Mouse (Mus musculus): Measurements from ENCODE around the gene Adamts18. TPM values are rescaled to one million over a fixed set of nuclear protein-coding genes. Genes with fewer than 3 reads are reported as not detected.
A peak's percentile ranks its signal among the peaks of the same experiment; 100 is the strongest.

The Adamts18 gene
- polyA plus RNA-seq, 1 experiment from 2014 or later = 0.97 TPM

DNA sequence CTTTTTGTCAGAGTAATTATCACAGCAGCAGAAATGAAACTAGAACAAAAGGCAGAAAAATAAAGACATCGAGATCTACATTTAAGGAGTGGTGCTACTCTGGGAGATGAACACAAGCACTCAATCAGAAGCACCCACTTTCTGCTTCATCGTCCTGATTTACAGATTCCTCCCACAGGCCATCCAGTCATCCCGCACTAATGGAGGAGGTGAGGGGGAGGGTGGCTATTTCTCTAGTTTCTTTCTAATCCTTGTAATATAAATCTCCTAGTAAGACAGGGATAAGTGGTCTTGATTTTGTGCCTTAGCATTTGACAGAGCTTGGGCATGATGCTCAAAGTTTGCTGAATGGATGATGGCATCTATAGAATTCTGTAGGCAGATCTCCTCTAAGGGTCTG is 57.5 kb downstream of the Adamts18 start:
- Histone ChIP-seq H3K36me3 (ENCODE audit: control insufficient read depth, insufficient read depth, low read length) (no peaks in the 10 kb centered on the region), H3K27ac (ENCODE audit: low read depth, low read length) (no peak overlapping the region), H3K9ac (ENCODE audit: low read depth, low read length) (no peak overlapping the region), H3K4me1 (replicated peaks; ENCODE audit: control insufficient read depth, insufficient read depth, low read length) (no peaks in the 10 kb centered on the region), H3K9me3 (ENCODE audit: control insufficient read depth, low read length) (no peaks in the 10 kb centered on the region), H3K27me3 (ENCODE audit: control insufficient read depth, insufficient read depth, low read length) (no peaks in the 10 kb centered on the region), H3K4me3 (ENCODE audit: low read depth, low read length) (no peak overlapping the region), H3K4me2 (replicated peaks; ENCODE audit: low read depth, low read length) (no peak overlapping the region)
- no peak for DNase-seq (ENCODE audit: low spot score)
- no CpG with 5 or more reads among the region's 3 CpGs for WGBS
- no peak for ATAC-seq (ENCODE audit: low FRiP score)

DNA sequence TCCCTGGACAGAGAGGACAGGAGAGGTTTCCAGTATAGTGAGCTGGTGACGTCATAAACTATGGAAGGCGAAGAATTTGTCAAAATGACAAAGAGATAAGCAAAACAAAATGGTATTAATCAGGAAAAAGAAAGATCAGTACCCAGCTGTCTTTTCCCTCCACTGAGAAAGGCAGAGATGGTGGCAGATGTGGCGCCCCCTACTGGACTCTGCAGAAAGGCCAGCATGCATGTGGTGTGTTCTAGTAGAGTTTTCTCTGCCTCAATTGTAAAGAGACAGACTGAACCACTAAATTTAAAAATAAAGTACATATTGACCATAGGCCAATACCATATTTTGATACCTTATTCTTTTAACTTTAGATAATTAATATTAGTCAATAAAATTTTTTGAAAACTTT is 64.8 kb downstream of the Adamts18 start:
- Histone ChIP-seq H3K27me3 (ENCODE audit: control insufficient read depth, insufficient read depth, low read length) (no peaks in the 10 kb centered on the region), H3K4me2 (replicated peaks; ENCODE audit: low read depth, low read length) (no peak overlapping the region), H3K9me3 (ENCODE audit: control insufficient read depth, low read length) (no peaks in the 10 kb centered on the region), H3K36me3 (ENCODE audit: control insufficient read depth, insufficient read depth, low read length) (no peaks in the 10 kb centered on the region), H3K4me3 (ENCODE audit: low read depth, low read length) (no peak overlapping the region), H3K9ac (ENCODE audit: low read depth, low read length) (no peak overlapping the region), H3K4me1 (replicated peaks; ENCODE audit: control insufficient read depth, insufficient read depth, low read length) (no peaks in the 10 kb centered on the region), H3K27ac (ENCODE audit: low read depth, low read length) (no peak overlapping the region)
- ATAC-seq (ENCODE audit: low FRiP score) = no peak
- DNase-seq (ENCODE audit: low spot score) = no peak
- no CpG with 5 or more reads among the region's 3 CpGs for WGBS

DNA sequence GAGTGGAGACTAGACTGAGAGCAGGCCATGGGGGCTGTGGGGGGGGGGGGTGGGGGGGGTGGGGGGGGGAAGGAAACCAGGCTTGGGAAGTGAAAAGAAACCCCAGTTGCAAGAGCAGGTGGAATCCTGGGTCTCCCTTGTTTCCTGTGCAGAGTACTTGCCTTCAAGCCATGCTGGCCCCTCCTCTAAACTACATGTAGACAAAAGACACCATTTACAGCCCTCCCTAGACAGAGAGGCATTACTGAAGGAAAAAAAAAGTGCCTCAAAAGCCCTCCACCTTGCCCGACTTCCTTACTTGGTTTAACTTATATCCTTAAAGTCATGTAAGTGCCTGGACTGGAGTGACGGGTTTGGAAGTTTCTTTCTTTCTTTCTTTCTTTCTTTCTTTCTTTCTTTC is 67.0 kb downstream of the Adamts18 start:
- no peak for ATAC-seq (ENCODE audit: low FRiP score)
- DNase-seq (ENCODE audit: low spot score) = peak; percentile 0
- H3K27me3 ChIP-seq (ENCODE audit: control insufficient read depth, insufficient read depth, low read length) = no peaks in the 10 kb centered on the region
- H3K4me1 ChIP-seq (replicated peaks; ENCODE audit: control insufficient read depth, insufficient read depth, low read length) = no peaks in the 10 kb centered on the region
- H3K27ac ChIP-seq (ENCODE audit: low read depth, low read length) = no peak overlapping the region
- H3K4me2 ChIP-seq (replicated peaks; ENCODE audit: low read depth, low read length) = no peak overlapping the region
- no peaks in the 10 kb centered on the region for H3K36me3 ChIP-seq (ENCODE audit: control insufficient read depth, insufficient read depth, low read length)
- no peak overlapping the region for H3K9ac ChIP-seq (ENCODE audit: low read depth, low read length)
- no peaks in the 10 kb centered on the region for H3K9me3 ChIP-seq (ENCODE audit: control insufficient read depth, low read length)
- WGBS = 51% methylated on average over 2 of the region's 2 CpGs
- H3K4me3 ChIP-seq (ENCODE audit: low read depth, low read length) = no peak overlapping the region

DNA sequence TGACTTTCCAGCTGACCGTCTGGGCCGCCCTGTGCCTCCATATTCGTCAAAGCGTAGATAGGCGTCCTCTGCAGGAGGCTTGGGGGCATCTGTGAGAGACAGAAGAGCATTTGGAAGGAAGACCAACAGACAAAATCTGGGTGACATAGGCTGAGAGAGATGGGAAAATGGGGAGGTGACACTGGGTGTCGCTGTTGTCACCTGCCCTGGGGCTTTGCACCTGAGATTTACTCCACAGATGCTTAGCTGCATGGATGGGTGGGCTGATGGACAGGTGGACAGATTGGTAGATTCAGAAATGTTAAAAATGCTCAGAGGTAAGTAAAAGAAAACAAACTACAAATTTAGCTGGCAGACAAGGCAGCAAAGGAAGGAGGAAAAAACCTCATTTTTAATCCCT is 73.2 kb downstream of the Adamts18 start:
- H3K4me1 ChIP-seq (replicated peaks; ENCODE audit: control insufficient read depth, insufficient read depth, low read length) = no peaks in the 10 kb centered on the region
- H3K36me3 ChIP-seq (ENCODE audit: control insufficient read depth, insufficient read depth, low read length) = no peaks in the 10 kb centered on the region
- H3K4me2 ChIP-seq (replicated peaks; ENCODE audit: low read depth, low read length) = no peak overlapping the region
- DNase-seq (ENCODE audit: low spot score) (peak; percentile 0), ATAC-seq (ENCODE audit: low FRiP score) (no peak)
- no peak overlapping the region for H3K27ac ChIP-seq (ENCODE audit: low read depth, low read length)
- no peak overlapping the region for H3K4me3 ChIP-seq (ENCODE audit: low read depth, low read length)
- H3K9me3 ChIP-seq (ENCODE audit: control insufficient read depth, low read length) = no peaks in the 10 kb centered on the region
- H3K9ac ChIP-seq (ENCODE audit: low read depth, low read length) = no peak overlapping the region
- WGBS = 81% methylated on average over 6 of the region's 6 CpGs
- no peaks in the 10 kb centered on the region for H3K27me3 ChIP-seq (ENCODE audit: control insufficient read depth, insufficient read depth, low read length)

DNA sequence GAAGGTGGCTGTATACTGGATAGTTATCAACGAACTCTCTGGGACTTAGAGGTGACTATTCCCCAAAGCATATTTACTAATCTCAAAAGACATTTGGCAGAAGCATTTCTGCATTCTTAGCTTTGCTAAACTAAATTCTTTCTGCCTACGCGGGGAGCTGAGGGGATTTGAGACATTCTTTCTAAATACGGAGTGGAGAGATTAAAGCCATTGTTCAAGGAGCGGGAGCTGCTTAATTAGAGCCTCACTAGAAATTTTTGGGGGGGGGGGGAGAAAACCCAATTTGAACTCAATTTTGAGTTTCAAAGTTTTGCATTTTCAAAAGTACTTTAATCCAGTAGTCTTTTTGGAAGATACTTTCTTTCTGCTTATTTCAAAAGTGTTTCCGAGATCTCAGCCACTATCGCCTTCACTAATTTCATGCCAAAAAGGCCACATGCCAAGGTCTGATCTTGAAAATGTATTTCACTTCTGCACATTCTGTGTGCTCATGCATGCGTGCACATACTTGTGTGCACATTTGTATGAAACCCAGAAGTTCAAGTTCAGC is 79.6 kb downstream of the Adamts18 start:
- H3K36me3 ChIP-seq (ENCODE audit: control insufficient read depth, insufficient read depth, low read length) = no peaks in the 10 kb centered on the region
- H3K4me3 ChIP-seq (ENCODE audit: low read depth, low read length) = no peak overlapping the region
- WGBS = 80% methylated on average over 8 of the region's 8 CpGs
- no peaks in the 10 kb centered on the region for H3K27me3 ChIP-seq (ENCODE audit: control insufficient read depth, insufficient read depth, low read length)
- peak; percentile 0 for DNase-seq (ENCODE audit: low spot score)
- ATAC-seq (ENCODE audit: low FRiP score) = no peak
- no peaks in the 10 kb centered on the region for H3K9me3 ChIP-seq (ENCODE audit: control insufficient read depth, low read length)
- H3K4me2 ChIP-seq (replicated peaks; ENCODE audit: low read depth, low read length) = no peak overlapping the region
- H3K4me1 ChIP-seq (replicated peaks; ENCODE audit: control insufficient read depth, insufficient read depth, low read length) = no peaks in the 10 kb centered on the region
- no peak overlapping the region for H3K9ac ChIP-seq (ENCODE audit: low read depth, low read length)
- no peak overlapping the region for H3K27ac ChIP-seq (ENCODE audit: low read depth, low read length)

DNA sequence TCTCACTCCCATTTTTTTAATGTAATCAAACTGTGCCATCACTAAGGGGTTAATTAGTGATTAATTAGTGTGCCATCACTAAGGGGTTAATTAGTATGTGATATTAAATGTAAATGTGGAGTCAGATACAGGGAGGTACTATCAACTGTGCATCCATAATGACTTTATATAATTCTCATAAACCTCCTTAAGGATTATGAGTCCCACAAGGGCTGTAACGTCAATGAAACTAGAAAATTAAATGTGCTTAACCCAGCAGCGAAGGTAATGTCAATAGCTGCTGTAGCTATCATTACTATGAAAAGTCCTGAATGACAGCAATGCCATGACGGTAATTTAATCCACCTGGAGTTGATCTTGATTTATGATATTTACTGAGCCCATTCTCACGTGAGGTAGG is 83.4 kb downstream of the Adamts18 start:
- Histone ChIP-seq H3K27ac (ENCODE audit: low read depth, low read length) (no peak overlapping the region), H3K4me2 (replicated peaks; ENCODE audit: low read depth, low read length) (no peak overlapping the region), H3K27me3 (ENCODE audit: control insufficient read depth, insufficient read depth, low read length) (no peaks in the 10 kb centered on the region), H3K4me3 (ENCODE audit: low read depth, low read length) (no peak overlapping the region), H3K4me1 (replicated peaks; ENCODE audit: control insufficient read depth, insufficient read depth, low read length) (no peaks in the 10 kb centered on the region), H3K9me3 (ENCODE audit: control insufficient read depth, low read length) (no peaks in the 10 kb centered on the region), H3K36me3 (ENCODE audit: control insufficient read depth, insufficient read depth, low read length) (no peaks in the 10 kb centered on the region), H3K9ac (ENCODE audit: low read depth, low read length) (no peak overlapping the region)
- DNase-seq (ENCODE audit: low spot score) = no peak
- WGBS = 75% methylated on average over 4 of the region's 4 CpGs
- ATAC-seq (ENCODE audit: low FRiP score) = no peak

DNA sequence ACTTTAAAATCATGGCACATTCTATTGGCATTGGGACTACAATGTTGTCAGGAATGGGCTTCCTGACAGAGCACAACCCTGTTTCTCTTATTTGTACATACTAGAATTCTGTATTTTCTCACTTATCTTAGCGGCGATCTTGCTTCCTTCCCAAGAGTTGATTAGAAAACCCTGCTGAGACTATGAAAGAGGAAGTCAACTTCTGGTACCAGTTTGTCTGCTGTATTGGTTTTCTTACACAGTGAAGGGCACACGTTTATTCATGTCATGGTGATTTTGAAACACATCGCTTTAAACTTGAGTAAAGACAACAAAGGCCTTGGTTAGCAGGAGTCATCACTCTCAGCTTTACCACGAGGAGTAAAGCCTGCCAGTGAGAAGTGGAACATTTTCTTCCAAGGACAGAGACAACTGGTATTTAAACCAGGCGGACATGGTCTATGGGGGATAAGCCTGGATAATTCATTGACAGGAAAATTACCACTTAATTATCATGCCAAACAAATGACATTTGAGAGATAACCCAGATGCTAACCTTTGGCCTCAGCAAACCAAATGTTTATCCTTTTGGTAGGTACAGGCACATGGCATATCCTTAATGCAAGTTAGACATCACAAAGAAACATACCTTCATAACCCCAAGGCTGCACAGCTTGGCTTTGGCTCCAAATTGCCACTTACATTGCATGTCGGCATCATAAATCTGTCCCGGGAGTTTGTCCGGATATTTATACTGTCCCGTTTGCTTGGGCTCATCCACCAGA is 84.8 kb downstream of the Adamts18 start:
- H3K4me1 ChIP-seq (replicated peaks; ENCODE audit: control insufficient read depth, insufficient read depth, low read length) = no peaks in the 10 kb centered on the region
- H3K4me2 ChIP-seq (replicated peaks; ENCODE audit: low read depth, low read length) = no peak overlapping the region
- H3K36me3 ChIP-seq (ENCODE audit: control insufficient read depth, insufficient read depth, low read length) = no peaks in the 10 kb centered on the region
- no peak overlapping the region for H3K27ac ChIP-seq (ENCODE audit: low read depth, low read length)
- H3K9me3 ChIP-seq (ENCODE audit: control insufficient read depth, low read length) = no peaks in the 10 kb centered on the region
- H3K27me3 ChIP-seq (ENCODE audit: control insufficient read depth, insufficient read depth, low read length) = no peaks in the 10 kb centered on the region
- ATAC-seq (ENCODE audit: low FRiP score) = no peak
- no peak overlapping the region for H3K4me3 ChIP-seq (ENCODE audit: low read depth, low read length)
- DNase-seq (ENCODE audit: low spot score) = no peak
- no peak overlapping the region for H3K9ac ChIP-seq (ENCODE audit: low read depth, low read length)
- WGBS = 74% methylated on average over 10 of the region's 10 CpGs

DNA sequence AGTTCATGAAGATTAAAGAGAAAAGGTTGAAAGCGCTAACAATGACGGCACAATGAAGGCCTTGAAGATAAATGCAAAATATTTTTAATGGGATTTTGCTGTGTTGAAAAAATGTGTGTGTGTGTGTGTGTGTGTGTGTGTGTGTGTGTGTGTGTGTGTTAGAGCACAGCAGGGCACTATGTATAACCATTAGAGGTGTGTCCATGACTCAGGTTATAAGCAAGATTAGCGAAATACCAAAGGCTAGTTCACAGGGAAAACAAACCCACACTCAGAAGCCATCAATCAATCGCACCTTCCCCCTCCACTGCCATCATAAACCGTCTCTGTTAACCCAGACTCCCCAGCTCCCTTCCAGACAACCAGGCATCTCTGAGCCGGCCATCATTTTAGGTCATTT is 86.4 kb downstream of the Adamts18 start:
- no peaks in the 10 kb centered on the region for H3K36me3 ChIP-seq (ENCODE audit: control insufficient read depth, insufficient read depth, low read length)
- DNase-seq (ENCODE audit: low spot score) (no peak), ATAC-seq (ENCODE audit: low FRiP score) (no peak)
- no peak overlapping the region for H3K27ac ChIP-seq (ENCODE audit: low read depth, low read length)
- no peaks in the 10 kb centered on the region for H3K4me1 ChIP-seq (replicated peaks; ENCODE audit: control insufficient read depth, insufficient read depth, low read length)
- H3K9ac ChIP-seq (ENCODE audit: low read depth, low read length) = no peak overlapping the region
- no peak overlapping the region for H3K4me2 ChIP-seq (replicated peaks; ENCODE audit: low read depth, low read length)
- no peaks in the 10 kb centered on the region for H3K27me3 ChIP-seq (ENCODE audit: control insufficient read depth, insufficient read depth, low read length)
- no peaks in the 10 kb centered on the region for H3K9me3 ChIP-seq (ENCODE audit: control insufficient read depth, low read length)
- H3K4me3 ChIP-seq (ENCODE audit: low read depth, low read length) = no peak overlapping the region
- WGBS = 78% methylated on average over 6 of the region's 6 CpGs

DNA sequence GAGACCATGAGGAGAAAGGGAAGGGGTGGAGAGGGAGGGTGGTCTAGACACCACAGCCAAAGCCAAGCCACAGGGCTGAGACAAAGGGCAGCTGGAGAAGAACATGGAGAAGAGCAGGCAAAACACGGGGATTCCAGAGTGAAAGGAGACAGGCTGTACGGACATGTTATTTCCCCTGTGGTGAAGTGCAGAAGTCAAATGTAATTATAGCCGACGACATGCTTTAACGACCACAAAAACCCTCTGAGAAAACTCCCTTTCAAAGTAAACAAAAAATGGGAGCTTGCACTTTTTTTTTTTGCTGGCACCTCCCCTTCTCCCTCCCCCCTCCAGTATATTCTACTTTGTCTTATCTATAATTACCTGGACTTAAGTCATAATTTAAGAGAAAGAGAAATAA is 92.7 kb downstream of the Adamts18 start:
- no peaks in the 10 kb centered on the region for H3K4me1 ChIP-seq (replicated peaks; ENCODE audit: control insufficient read depth, insufficient read depth, low read length)
- H3K27me3 ChIP-seq (ENCODE audit: control insufficient read depth, insufficient read depth, low read length) = no peaks in the 10 kb centered on the region
- no peak overlapping the region for H3K4me3 ChIP-seq (ENCODE audit: low read depth, low read length)
- no peak for DNase-seq (ENCODE audit: low spot score)
- H3K36me3 ChIP-seq (ENCODE audit: control insufficient read depth, insufficient read depth, low read length) = no peaks in the 10 kb centered on the region
- H3K4me2 ChIP-seq (replicated peaks; ENCODE audit: low read depth, low read length) = no peak overlapping the region
- H3K9me3 ChIP-seq (ENCODE audit: control insufficient read depth, low read length) = no peaks in the 10 kb centered on the region
- no peak for ATAC-seq (ENCODE audit: low FRiP score)
- no peak overlapping the region for H3K27ac ChIP-seq (ENCODE audit: low read depth, low read length)
- no peak overlapping the region for H3K9ac ChIP-seq (ENCODE audit: low read depth, low read length)
- 74% methylated on average over 5 of the region's 5 CpGs for WGBS
